Mouse (Mus musculus) embryo, embryonic 10.5 days (tissue): ENCODE measurements around the gene Crocc.

Experiments used
- DNase-seq: peaks from one replicate; pipeline ENCODE4 v3.0.0-alpha.2; 2015; ENCODE audit warnings: low spot score

Gene Crocc

DNA sequence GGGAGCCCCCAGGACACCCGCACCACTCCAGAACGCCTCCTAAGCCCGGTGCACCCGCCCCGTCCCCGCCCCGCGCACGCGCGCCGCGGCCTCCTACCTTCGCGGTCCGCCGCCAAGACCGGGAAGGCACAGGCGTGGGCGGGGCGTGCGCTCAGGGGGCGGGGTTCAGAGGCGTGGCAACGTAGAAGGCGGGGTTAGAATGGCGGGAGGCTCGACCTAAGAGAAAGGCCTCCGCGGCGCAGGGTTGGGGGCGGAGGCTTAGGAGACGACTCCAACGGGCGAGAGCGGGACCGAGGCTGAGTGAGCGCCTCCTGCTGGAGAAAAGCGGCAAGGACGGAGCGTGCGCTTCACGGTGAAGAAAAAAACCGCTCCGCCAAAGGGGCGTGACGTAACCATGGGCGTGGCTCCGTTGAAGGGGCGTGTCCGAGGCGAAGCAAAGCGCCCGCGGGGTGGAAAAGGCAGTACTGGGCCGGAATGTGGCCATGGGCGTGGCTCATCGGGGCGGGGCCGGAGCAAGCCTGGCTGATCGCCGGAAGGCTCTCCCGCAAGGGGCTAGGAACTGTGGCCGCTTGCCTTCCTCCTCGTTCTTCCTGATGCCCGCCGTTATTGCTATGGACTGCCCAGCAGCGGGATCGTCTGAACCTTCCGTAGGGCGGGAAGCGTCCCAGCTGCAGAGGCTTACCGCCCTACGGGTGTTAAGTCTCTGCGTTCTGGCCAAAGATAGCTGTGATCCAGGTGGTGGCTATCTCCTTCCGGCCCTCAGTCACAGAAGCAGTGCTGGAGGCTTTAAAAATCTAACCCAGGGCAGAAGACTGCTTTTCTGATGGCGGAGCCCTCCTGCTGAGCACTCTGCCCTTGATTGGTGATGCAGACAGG lies at the start of gene Crocc:
Gene Crocc, minus strand, starts transcription at position 125 of the 876 bp plus-strand sequence.
- peak; percentile 100 for DNase-seq

DNA sequence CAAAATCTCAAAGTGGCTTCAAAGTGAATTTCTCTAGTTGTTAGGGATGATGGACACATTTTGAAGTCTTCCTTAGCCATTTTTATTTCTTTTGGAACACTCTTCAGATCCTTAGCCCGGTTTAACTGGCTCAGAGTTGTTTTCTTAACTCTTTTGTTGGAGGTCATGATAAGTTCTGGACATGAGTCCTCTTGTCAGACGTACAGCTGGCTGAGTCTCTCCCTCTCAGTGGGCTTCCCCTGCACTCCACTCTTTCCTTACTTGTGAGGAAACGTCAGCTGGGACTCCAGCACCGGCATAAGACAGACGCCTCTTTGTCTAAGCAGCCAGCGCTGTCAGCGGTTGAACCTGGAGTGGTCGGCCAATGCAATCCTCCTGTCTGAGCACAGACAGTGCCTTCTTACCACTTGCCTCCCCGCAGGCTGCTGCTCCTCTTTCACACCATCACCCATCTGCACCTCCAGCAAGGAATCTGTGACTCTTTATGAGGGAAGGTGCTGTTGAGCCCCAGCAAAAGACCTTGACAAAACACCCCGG lies 47.9 kb upstream of the Crocc start:
- DNase-seq = peak; percentile 49

DNA sequence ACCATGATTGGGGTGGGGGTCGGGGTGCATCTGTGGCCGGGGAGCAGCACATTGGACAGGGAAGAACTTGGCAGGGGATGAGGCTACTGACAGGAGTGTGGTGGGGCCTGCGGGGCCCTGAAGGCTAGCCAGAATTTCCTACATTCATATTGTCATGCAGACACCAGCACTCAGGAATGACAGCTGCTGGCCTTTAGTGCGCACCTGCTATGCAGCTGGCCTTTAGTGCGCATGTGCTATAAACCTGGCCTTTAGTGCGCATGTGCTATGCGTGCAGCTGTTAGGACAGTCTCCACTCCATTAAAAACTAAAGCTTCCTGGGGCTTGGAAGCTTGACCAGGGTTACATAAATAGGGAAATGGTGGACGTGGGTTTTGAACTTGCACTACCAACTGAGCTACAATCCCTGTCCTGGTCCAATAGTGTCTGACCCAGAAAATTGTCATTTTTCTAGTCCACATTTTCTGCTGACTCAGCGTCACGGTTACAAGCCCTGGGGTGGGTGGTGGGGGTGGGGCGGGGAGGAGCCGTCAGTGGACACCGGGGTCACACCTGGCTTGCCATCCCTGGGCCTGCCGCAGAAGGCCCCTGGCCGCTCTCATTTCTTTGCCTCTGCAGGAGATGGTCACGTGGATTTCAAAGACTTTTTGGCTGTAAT lies 46.3 kb upstream of the Crocc start:
- no peak for DNase-seq

DNA sequence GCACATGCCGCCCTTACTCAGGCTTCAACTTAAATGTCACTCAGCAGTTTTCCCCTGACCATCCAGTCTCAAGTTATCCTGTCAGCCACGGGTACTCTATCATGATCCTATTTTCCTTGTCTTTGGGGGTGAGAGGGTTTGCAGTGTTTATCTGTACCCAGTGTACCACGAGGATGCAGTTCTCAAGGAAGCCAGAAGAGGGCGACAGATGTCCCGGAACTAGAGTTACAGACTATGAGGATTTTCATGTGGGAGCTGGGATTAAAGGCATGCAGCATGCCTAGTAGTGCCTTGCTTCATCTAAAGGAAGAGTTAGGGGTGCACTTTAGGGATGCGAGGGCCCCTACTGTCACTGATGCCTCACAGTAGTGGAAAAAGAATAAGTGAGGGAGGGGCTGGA lies 41.5 kb upstream of the Crocc start:
- DNase-seq = peak; percentile 64

DNA sequence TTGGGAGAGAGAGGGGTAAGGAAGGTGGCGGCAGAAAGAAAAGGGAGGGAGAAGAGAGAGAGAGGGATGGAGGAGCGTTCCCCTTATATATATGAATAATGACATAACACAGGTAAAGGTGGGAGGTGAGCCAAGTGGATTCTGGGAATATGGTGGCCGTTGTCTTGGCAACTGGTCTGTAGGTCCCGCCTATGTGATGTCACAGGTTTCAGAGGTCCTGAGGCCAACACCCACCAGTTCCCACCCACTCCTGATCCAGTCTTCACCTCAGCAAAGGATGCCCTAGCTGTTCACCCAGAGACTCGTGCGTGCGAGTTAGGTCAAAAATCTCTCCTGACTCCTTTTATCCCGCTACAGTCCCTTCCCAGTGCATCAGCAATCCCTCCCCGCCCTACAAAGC lies 40.9 kb upstream of the Crocc start:
- no peak for DNase-seq

DNA sequence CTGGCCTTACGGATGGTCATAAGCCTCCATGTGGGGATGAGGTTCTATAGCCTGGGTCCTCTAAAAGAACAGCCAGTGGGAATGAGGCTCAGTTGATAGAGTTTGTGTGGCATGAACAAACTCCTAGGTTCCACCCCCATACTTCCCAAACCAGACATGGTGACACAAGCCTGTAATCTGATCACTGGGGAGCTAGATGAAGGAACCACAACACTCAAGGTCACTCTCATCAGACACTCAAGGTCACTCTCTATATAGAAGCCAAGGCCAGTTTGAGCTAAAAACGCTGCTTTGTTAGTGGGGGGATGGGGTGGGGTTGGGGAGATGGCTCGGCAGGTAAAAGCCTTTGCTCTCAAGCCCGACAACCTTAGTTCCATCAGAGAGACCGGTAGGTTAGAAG lies 39.6 kb upstream of the Crocc start:
- DNase-seq = no peak

DNA sequence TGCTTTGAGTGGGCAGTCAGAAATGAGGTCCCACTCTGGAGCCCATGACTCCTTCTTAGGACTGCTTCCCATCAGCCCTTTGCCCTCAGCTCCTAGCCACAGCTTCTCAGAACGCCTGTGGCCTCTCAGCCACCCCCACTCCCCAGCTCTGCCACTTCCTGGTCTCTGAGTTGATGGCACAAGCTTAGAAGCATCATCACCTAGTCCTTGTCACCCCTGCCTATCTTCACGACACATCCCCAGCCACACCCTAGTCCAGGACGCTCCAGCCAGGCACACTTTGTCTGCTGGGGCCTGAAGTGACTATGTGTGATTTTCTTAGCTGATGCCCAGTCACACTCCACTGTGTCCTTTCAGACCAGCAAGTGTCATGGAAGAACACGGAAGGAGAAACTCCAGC lies 38.6 kb upstream of the Crocc start:
- no peak for DNase-seq

DNA sequence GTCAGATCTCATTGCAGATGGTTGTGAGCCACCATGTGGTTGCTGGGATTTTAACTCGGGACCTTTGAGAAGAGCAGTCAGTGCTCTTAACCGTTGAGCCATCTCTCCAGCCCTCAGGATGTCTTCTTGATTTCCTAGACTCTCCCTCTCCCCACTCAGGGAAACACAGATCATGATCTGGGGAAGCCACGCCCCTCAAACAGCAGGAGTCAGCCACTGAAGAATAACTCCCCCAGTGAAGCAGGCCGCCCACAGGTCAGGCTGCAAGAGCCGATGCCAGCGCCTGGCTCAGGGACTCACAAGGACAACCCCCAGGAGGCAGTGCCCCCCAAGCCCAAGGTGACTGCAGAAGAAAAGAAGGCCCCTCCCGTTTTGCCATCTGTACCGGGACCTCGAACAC lies 36.4 kb upstream of the Crocc start:
- DNase-seq = no peak

DNA sequence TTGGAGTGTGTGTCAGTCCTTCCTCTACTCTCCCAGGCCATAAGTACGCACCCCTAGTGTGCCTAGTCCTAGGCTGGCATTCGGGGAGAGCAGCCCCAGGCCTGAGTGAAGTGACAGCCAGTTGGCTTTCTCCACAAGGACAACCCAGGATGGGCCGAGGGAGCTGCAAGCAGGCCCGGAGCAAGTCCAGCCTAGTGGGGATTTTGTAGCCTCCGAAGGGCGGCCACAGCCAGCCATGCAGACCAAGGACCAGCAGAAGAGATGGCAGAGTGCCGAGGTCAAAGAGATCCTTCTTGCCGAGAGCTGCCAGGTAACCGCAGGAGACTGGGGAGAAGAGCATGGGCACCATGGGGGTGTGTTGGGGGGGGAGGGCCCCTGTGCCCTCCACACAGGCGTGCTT lies 34.7 kb upstream of the Crocc start:
- no peak for DNase-seq

DNA sequence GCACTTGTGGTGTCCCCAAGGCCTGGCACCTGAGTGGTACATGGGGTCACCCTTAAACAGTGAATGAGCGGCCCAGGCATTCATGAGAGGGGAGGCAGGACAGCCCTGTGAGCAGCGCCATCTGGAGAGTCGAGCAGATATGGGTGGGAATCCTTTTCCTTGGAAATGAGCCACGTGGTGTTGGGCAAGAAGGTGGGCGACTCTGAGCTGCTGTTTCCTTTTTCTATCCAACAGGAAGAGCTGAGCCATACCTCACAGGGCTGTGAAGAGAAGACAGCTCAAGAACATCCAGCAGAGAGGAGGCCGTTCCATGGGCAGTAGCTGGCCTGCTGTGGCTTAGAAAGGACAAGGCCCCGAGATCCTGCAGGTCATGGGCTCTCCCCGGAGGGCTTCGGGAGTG lies 28.4 kb upstream of the Crocc start:
- no peak for DNase-seq

DNA sequence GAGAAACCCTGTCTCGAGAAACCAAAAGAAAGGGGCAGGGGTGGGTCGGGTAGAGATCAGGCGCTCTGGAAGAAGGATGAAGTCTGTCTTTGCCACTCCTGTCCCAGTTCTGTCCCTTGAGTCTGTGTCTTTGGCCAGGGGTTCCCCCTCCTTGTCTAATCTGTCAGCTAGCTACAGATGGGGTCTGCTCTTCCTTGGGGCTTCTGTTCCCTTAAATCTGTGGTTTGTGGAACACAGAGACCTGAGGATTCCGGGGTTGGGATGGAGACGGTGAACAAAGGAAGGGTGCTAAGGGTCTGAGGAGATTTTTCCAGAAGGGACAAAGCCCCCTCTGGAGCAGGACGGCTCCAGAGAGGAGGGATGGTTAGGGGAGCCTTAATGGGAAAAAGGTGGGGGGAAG lies 27.7 kb upstream of the Crocc start, which contains the start of gene Spata21:
Gene Spata21, plus strand, starts transcription at position 301 of the 400 bp plus-strand sequence.
- DNase-seq = no peak

DNA sequence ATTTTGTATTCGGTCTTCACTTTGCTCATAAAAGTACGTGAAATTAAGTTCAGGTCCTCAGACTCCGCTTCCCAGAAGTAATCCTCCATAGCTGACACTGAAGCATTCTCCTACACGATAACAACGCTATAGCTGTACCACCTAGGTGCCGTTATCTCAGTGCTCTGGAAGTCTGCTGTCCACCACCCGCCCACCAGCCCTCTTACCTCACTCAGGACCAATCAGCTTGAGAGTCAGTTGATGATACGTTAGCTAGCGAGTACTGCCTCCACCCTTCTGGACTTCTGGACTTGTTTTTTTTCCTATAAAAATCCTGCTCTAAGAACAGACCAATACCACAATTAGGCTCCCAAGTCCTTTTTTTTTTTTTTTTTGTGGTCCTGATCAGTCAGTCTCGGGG lies 26.5 kb upstream of the Crocc start:
- DNase-seq = no peak

DNA sequence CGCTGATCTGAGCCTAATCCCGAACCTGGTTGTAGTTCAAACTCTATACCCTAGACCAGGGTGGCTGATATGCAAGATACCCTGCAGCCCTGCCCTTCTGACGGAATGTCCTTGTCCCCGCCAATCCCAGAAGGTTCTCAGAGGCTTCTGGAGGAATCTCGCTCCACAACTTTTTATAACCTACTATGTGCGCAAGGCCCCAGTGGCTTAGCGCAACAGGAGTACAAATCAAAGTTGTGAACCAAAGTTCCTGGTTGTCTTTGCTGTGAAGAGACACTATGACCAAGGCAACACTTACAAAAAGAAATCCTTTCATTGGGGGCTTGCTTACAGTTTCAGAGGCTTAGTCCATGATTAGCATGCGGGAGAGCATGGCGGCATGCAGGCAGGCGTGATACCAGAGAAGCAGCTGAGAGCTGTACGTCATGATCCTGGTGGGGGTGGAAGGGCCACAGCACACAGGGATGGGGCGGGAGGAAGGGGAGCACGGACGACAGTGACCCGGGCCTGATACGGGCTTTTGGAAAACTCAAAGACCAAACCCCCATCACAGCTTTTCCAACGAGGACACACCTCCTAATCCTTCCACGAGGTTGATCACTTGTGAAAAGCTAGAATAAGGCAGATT lies 18.3 kb upstream of the Crocc start:
- DNase-seq = no peak

DNA sequence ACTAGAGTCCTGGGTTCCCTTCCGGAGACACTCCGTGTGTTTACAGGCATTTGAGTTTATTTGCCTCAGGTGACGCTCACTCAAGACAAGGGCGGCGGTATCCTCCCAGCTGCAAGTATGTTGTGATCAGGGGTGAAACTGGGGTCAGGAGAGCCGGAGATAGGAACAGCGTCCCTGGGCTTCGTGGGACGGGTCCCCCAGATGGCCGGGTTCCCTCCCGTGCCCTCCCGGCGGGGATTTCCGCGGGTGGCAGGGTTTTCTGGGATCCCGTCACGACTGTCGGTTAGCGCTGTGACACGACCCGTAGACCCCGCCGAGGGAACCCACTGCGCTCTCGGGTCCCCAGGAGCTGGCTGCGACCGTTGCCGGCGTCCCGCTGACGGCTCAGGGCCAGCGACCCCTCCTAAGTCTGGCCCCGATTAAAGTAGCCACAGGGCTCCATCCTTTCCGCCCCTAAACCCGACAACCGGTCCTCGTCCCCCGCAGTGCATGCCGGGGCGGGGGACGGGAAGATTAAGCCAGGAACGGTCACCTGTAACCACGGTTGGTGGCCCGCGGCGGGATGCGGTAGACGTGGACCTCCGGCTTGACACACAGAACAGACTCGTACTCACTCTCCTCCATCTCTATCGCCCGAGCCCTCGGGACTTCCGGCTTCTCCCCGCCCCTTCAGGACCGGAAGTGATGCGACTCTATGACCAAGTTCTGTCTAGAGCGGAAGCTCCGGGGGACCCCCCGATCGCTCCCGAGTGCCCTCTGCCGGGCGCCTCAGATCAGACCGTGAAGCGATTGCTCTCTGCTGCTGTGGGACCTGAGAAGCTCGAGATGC lies 17.5 kb upstream of the Crocc start, which contains the start of gene Necap2:
Gene Necap2, minus strand, starts transcription at position 677 of the 829 bp plus-strand sequence.
- DNase-seq = peak; percentile 98

DNA sequence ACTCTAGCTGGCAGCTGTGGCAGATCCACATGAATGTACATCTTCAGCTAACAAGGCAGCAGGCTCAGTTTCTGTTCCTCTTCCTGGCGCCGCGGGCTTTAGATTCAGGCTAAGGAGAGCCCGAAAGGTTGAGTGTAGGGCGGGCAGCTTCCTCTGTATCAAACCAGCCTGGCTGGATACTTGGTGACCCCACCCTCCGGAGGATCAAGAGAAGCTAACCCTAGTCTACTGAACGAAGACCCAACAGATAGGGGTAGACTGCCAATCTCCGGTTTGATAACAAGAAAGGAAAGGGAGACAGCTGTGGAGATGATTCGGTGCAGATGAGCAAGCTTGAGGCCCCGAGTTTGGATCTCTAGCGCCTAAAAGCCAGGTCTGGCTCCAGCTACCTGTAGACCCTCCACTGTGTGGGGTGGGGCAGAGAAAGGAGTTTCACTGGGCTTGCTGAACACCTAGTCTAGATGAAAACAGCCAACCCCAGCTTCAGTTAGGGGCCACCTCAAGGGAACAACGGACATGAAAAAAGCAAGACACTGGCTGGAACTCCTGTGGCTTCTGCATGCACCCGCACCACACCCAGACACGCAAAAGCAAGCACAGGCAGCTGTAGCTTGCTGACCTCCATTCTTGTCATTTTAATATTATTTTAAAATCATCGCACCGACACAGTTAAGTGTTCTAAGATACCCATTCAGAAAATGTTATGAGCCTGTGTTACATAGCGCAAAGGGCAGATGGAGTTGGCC lies 16.6 kb upstream of the Crocc start:
- no peak for DNase-seq

DNA sequence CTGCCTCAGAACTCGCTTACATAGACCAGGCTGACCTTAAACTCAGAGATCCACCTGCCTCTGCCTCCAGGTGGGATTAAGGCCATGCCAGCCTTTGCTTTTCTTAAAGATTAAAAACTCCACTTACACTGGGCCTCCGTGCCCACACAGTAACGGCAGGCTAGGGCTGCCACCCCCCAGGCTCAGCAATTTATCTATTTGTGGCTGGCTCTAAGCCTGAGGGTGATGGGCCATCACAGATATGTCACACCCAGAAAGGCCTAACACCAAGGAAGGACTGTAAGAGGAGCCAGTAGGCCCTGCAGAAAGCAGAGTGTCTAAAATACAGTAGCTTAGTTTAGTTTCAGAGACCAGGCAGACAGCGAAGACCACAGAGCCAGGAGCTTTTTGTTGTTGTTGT lies 13.8 kb upstream of the Crocc start:
- DNase-seq = no peak

DNA sequence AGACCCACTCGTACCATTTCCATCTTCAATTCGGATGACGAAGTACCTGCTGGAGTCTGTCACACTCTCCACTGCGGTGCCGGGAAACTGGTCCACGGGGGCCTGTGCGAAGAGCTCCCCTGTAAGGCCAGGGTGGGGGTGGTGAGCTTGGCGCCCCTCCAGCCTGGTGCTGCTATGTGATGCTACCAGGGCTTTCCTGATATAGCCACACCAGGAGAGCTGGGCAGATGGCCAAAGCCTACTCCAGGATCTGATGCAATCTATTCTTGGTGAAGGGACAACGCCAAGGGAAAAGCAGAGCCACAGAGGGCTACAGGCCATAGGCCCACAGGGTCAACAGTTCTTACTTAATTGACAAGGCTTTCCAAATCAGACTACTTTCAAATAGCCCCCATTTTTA lies 13.3 kb upstream of the Crocc start:
- DNase-seq = no peak

DNA sequence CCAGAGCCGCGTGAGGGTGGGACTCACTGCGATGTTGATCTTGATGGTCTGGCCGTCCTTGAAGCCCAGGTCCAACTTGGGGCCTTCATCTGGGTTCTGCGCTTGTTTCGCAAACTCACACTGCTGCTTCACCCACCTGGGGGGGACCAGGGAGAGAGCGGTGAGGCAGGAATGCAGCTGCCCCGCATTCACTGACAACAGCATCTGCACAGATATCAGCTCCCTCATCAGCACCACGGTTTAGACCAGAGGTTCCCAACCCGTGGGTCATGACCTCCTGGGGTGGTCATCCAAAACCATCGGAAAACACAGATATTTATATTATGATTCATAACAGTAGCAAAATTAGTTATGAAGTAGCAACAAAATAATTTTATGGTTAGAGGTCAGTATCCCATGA lies 12.2 kb upstream of the Crocc start:
- DNase-seq = no peak

DNA sequence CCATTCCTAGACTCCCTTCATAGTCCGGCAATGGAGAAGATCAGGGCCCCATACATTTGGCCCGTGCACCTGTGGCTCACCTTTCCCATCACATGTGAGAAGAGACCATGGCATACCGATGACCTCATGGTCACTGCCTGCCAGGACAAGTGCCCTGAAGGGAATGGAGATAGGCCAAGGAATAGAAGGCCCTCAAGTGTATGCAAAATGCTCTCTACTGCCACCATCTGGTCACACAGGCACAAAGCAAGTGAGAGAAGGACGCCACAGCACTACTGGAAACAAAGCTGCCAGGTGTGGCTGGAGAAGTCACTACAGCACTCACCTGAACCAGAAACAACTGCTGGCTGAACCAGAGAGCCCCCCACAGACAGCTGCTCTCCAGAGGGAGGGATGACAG lies 9.4 kb upstream of the Crocc start:
- peak; percentile 74 for DNase-seq

DNA sequence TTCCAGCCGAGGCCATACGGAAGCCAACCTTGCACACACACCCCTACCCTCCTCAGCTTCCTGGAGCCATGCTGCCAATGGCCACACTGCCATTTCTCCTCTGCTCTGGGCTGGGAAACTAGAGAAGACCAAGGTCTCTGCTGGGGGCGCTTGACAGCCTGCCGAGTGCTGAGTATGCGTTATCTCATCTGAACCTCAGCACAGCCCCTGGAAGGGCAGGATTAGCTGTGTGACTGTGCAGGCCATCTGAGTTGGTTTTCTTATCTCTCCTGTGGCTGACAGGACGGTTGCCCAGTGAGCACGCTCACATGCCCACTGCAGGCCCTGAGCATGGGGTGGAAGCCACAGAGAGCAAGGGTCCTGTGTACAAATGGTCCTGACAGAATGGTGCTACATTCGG lies 8.3 kb upstream of the Crocc start:
- no peak for DNase-seq

DNA sequence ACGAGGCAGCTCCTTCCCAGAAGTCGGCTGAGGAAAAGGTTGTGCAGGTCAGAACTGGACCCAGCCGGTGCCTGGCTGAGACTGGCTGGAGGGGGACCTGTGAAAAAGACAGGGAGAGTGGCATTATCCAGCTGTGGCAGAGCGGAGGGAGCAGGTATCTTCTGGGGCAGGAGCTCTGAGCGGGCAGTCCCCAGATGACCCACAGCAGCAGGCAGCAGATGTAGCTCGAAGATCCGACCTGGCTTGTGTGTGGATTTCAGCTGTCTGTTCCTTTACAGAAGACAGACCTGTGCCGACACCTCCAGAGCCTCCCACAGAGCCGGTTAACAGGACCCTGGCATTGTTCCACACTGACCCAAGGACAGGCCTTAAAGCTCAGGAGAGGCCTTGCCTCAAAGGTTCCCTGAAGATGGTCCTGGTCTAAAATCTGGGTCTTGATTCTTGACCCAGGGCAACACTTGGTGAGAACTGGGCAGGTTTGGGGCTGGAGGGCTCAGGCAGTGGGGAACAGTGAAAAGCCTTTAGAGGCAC lies 7.2 kb upstream of the Crocc start:
- no peak for DNase-seq
